Mouse (Mus musculus): ENCODE results near the gene Glod4. TPM values are rescaled to one million over a fixed set of nuclear protein-coding genes. Genes with fewer than 3 reads are reported as not detected.

Glod4 gene
- total RNA-seq (2023): 10 to 100 TPM; 25.1 to 27.9 TPM

DNA sequence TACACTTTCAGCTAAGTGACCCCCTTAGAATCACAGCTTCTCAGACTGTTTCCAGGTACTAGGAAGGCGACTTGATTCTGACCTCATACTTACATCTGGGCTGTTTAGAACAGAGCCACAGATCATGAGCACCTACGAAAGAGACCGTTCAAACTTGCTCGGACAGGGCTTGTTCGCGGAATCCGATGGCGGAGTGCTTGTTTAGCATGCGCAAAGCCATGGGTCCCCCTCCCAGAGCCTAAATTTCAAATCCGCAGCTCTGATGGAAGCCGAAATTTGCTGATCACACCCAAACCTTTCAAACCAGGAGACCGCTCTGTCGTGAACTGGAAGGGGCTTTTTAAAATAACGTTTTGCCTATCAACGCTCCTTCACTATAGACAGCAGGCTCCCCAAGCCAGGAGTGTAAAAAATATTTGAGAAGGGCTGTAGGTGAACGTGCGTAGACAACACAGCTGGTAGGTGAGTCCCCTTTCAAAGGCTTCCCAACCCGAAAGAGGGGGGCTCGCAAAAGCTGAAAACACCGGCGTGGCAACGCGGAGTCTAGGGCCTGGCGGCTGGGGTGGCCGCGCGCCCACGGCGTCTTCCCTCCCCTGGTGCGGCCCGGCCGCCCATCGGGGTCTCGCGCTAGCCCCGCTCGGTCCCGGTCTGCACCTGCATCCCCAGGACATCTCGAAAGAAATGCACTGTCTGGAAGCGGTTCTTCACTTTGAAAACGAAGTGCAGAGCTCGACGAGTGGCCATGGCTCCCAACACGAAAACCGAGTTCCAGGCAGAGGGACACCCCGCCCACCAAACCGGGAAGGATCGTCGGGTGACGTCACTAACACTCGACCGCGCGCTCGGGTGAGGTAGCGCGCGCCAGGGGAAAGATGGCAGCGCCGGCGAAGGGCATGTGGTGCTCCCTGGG lies at the start of gene Glod4, which contains the start of gene Mrm3:
Gene Glod4 (minus strand): TSS at position 825 of the 910 bp plus-strand sequence.
Gene Mrm3 (plus strand): TSS at position 815 of the 910 bp plus-strand sequence.

DNA sequence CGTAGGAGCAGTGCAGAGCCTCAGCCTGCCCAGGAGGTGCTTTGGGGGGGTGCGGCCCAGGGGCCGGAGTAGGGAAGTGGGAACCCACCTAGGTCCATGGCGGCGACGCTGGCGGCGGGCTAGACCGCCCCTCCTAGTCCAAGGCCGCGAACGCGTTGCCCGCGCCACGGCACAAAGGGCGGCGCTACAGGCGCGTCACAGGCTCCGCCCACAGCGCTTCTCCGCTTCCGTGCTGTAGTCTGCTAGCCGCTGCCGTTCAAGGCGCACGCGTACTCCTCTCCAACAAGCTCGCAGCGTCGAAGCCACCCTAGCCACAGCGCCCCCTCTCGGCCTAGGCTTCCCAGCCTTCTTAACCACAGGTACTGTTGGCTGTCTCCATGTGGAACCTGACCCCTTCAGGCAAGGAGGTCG lies 26.1 kb downstream of the Glod4 start, which contains the start of the genes Dbil5 and Gemin4:
Gene Dbil5 (plus strand): TSS at position 219 of the 411 bp plus-strand sequence.
Gene Gemin4 (minus strand): TSS at position 275 of the 411 bp plus-strand sequence.

GRCm38 (mm10) chr11:76179495-76180145 lies 63.9 kb downstream of the Glod4 start, which contains the start of the genes Vps53 and Fam57a:
TSS of gene Vps53 (minus strand) at chr11:76179647.
TSS of gene Fam57a (plus strand) at chr11:76179671.

Other genes with a start within 250 kb of the Glod4 start
- gene 1700016K19Rik, start 243.8 kb downstream of the Glod4 start, total RNA-seq (2023): not detected
- 100 to 1,000 TPM; 147 to 158 TPM for gene Rflnb, start 215.9 kb downstream of the Glod4 start, total RNA-seq (2023)
- gene Vps53, start 64.1 kb downstream of the Glod4 start, total RNA-seq (2023): 10 to 100 TPM; 34.8 to 36.5 TPM
- gene Fam57a, start 64.1 kb downstream of the Glod4 start, total RNA-seq (2023): 1 to 10 TPM; 1.8 to 2.7 TPM
- gene Dbil5, start 26.1 kb downstream of the Glod4 start, total RNA-seq (2023): not detected
- gene Gemin4, start 26.1 kb downstream of the Glod4 start, total RNA-seq (2023): 1 to 10 TPM; 2.1 to 2.5 TPM
- gene Mrm3, start within 50 bp of the Glod4 start, total RNA-seq (2023): 1 to 10 TPM; 3.7 to 3.8 TPM
- gene Nxn, start 155.4 kb upstream of the Glod4 start, total RNA-seq (2023): 10 to 100 TPM; 19.8 to 20.4 TPM
- gene Timm22, start 163.2 kb upstream of the Glod4 start, total RNA-seq (2023): 10 to 100 TPM; 10.0 to 12.2 TPM

Data from neutrophil, adult 83 days (primary cell).